Mouse (Mus musculus): ENCODE measurements around the gene Ak5.

Gene Ak5

DNA sequence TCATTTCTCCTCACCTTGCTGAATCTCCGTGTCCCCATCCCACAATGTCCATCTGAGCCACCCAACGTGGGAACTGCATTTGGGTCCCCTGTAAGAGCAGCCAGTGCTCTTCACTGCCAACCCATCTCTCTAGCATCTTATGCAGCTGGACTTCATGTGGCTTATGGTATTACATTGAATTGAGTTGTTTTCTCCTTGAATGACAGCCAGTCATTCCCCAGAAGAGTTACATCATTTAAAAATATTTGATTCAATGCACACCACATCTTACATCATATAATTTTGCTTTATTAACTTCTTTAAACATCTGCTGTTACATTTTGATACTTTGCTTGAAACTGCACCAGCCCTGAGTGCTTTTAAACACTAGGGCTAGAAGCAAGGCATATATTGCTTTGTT is 106.5 kb downstream of the Ak5 start:
- DNase-seq, result no peak

DNA sequence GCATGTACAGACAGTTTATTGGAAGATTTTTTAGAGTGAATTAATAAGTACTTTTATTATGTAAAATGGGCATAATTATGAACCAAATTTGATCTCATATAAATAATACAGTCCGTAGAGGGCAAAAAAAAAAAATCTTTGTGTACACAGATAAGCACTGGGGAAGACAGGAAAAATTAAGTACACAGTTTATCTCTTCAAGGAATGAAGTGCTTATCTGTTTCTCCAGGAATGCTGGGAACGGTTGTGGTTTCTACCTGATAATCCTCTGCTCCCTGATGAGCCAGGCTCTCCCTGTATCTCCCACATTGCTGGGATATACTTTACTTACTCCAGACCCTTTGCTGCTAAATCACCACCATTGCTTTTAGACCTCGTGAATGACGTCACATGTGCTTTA is 108.9 kb downstream of the Ak5 start:
- DNase-seq, result no peak

DNA sequence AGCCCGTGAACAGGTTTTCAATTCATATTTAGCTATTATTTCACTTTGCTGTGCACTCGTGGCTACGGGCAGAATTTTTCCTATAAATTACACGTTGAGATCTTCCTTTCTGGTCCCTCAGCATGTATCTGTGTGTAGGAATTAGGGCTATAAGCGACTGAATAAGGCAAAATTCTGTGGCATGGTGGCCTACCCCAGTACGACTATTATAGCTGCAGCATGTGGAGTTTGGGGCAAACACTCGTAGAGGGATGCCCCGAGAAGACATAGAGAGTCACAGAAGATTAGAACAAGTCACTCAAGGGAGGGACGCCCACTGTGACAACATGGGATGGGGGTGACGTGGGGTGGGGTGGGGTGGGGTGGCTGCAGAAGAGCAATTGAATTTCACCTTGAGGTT is 110.1 kb downstream of the Ak5 start:
- no peak for DNase-seq

DNA sequence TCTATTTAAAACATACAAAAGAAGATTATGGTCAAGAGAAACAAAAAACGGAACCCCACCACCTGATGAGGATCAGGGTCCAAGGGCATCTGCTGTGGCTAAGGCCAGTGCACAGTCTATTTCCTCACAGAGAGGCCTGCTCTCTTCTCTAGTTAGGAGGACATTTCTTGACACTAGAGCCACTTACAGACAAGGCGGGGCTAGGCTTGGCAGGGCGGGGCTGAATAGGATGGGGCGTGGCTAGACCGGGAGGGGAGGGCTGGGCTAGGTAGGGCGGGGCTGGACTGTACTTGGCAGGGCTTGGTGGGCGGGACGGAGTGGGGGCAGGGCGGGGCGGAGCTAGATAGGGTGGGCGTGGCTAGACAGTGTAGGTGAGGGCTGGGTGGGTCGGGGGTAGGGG is 110.5 kb downstream of the Ak5 start:
- no peak for DNase-seq

DNA sequence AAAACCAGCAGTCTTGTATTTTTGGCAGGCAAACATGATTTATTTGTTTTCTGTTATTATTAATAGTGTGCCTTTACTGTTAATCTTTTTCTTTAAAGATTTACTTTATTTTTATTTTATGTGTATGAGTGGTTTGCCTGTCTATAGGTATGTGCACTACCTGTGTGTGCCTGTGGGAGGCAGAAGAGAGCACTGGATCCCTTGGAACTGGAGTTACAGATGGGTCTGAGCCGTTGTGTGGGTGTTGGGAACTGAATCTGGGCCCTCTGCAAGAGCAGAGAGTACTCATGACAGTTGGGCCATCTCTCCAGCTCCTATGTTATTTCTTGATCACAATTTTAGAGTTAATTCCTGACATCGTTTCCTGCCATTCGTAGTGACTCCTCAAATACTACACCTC is 111.2 kb downstream of the Ak5 start:
- DNase-seq, result no peak

DNA sequence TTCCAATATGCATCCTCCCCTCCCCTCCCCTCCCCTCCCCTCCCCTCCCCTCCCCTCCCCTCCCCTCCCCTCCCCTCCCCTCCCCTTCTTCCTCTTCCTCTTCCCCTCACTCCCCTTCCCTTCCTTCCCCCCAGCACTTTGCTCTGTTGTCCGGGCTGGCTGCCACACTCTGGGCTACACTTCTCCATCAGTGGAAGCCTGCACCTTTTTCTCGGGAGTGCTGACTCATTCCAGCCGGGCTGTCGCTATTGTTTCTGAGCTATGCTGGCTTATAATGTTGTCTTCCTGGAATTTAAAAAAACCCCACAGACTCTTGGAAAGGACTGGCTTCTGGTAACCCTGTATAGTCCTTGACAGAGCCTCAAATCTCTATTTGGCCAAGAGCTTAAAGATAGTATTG is 111.7 kb downstream of the Ak5 start:
- no peak for DNase-seq

DNA sequence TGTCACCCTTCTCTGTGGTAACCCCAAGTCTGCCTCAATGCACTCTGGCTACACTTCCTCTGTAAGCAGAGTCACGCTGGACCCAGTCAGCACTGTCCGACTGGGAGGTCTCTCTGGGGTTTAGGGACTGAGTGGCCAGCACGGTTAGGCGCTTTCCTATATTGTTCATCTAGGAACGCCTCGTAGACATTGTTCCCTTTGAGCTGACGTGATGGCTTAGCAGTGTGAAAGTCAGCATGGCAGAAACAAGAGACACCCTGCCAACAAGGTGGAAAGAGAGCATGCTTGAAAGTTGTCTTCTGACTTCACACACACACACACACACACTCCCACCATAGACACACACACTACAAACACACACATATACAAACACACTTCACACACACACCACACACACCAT is 112.9 kb downstream of the Ak5 start:
- DNase-seq, result no peak

DNA sequence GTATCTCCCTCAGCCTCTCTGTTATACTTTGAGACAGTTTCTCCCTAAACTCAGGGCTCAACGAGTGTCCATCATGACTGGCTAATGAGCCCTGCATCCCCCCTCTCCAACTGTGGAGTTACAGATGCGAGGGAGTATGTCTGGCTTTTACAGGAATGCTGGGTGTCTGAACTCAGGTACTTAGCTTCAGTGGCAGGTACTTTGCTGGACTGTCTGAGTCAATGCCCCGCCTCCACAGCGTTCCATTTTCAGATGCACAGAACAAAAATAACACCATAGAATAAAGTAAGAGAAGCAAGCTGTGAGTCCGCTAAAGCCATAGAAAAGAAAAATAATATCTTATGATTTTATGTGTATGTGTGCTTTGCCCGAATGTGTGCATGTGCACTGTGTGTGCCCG is 113.8 kb downstream of the Ak5 start:
- peak; percentile 41 for DNase-seq

DNA sequence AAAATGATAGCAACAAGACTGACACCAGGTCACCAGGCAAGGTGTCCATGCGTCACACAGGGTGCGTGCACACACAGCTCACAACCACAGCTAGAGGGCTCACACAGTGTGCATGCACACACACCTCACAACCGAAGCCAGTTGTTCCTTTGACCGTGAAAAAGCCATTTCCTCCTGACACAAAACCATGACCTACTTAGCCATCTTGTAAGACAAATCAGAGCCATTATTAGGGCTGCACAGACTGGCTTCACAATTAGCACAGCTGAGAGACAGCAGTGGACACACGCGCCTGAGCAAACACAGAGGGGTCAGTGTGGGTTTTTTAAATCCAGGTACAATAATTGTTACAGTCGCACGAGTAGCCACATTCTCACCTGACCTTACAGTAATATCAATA is 115.5 kb downstream of the Ak5 start:
- DNase-seq, result no peak

DNA sequence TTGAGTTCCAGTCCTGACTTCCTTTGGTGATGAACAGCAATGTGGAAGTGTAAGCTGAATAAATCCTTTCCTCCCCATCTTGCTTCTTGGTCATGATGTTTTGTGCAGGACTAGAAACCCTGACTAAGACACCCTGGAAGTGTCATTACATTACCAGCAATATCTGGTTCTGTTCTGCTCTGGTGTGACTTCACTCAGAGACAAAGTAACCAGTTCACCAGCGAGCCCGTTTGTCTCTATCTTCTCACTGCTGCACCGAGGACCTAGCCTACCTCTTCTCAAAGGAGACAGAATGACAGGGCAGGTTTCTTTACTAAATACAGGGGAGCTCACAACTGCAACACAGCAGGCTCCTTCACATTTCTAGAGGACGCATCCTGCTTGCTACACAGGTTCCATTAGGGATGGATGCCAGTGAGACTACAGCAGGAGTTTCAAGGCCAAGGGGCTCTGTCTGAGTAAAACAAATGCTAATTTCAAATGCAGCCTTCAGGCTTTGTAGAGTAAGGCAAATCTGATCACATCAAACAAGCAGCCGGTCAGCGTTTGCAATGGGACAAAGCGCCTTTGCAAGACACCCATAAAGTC is 117.5 kb downstream of the Ak5 start:
- no peak for DNase-seq

DNA sequence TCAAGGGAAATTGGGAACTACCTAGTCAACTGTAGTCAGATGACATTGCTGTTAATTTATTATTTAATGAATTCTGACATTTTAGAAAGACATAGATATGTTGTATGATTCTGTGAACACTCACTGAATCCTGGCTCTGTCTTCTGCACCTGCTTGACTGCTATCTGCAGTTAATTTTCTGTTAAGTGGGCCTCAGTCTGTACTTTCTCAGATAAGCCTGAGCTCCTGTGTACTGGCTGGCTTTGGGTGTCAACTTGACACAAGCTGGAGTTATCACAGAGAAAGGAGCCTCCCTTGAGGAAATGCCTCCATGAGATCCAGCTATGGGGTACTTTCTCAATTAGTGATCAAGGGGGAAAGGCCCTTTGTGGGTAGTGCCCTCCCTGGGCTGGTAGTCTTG is 118.1 kb downstream of the Ak5 start:
- DNase-seq, result no peak

DNA sequence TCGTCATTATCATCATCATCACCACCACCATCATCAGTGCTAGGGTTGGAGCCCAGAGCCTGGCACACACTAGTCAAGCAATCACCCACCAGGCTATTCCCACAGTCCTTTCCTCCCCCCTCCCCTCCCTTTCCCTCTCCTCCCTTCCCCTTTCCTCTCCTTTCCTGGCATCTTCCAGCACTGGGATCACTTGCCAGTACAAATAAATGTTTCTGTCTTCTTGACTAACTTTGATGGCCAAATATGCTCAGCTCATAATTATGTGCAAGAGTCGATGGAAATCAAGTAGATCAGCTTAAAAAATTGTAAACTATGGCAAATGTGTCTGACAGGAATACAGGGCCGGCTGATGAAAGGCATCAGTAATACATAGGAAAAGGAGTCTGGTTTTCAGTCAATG is 123.2 kb downstream of the Ak5 start:
- no peak for DNase-seq

DNA sequence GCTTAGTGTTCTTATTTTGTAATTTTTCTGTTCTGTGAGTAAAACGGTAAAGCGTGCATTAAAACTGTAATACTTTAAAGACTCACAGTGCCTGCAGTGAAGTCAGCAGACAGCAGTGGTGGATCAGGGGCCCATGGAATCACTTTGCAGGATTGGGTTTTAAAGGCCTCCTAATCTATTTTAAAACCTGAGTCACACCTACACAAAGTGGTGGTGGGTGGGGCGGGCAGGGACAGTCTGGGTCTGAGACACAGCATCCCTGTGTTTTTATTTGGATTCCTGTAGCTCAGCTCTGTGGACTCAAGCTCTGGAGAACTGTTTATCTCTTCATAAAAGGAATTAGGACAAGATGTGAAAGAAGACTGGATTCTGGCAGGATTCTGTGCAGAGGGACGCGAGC is 125.9 kb downstream of the Ak5 start:
- no peak for DNase-seq

DNA sequence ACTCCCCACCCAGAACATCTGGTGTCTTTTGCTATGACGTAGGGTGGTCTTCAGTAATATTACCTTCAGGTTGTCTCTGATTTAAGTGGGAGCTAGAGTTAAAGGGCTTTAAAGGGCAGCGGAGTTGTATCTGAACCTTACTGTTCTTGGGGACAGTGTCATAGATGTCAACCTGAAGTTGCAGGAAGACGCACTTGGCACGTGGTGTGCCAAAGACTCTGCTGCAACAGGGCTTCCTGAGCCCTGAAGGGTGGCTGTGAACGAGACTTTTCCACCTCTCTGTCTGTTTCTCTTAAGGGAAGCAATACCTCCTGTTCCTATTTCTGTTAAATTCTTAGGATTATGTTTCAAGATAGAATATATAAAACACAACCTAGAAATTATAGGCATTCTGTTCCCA is 137.8 kb downstream of the Ak5 start:
- DNase-seq, result no peak

DNA sequence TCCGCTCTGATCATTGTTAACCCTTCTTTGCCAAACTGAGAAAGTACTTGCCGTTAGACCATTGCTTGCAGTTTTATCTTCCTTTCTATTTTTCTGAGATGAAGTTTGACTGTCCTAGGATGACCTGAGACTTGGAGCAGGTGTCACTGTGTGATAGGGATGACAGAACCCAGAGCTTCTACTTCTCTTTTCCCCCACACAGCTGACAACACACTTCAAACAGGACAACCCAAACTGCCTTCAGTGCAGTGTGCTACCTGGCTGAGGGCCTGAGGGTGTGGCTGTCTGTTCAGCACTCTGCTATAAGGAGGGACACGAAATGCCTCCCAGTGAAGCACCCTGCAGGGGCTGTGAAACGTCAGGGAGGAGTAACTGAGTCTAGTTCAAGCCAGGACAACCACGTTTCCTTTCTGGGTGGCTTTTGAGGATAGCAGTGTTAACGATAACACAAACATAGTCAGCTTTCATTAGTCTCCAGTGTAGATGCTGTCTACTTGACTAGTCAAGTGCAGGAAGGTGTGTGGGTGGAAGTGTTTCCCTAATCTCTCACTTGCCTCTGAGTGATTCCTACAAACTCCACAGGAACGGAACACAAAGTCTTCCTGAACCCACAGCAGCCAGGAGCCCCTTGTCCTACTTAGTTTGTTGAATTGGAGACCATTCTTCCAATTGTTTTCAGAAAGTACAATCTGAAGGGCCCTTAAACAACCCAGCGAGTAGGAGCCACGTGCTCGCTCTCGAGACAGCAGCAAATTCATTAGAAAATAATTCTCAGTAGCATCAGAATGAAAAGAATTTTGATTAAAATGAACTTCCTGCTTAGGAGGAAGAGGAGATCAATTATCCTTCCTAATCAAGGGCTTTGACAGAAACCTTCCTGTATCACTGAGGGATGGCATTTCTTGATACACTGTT is 138.8 kb downstream of the Ak5 start:
- DNase-seq, result no peak

DNA sequence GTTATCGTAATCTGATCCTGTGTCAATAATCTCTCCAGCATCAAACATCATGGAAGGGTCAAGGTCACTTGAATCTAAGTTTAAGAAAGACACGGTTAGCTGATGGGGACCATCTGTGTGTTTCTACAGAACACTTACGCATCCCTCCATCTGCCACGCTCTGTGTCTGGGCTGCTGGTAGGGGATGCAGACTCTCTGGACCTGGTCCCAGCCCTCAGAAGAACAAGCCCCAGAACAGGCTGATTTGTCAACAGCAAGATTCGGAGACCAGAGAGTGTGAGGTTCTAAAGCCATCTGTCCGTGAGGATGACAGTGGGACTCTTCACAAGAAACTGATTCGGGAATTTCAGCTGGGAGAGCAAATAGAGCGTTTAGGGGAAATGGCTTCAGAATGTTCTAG is 141.4 kb downstream of the Ak5 start:
- DNase-seq, result no peak

DNA sequence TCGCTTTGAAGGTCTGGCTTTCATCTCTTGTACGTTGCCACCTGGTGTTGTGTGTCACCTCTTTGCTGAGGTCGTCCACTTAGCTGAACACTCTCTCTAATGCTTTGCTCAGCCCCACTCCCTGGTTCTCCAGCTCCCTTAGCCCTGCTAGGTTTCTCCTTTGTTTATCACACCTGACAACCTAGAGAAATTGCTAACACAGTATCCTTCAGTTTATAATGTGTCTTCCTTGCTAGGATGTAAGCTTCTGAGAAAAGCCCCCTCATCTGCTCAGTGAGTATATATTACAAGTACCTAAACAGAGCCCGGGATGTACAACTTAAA is 144.9 kb downstream of the Ak5 start:
- DNase-seq, result no peak

DNA sequence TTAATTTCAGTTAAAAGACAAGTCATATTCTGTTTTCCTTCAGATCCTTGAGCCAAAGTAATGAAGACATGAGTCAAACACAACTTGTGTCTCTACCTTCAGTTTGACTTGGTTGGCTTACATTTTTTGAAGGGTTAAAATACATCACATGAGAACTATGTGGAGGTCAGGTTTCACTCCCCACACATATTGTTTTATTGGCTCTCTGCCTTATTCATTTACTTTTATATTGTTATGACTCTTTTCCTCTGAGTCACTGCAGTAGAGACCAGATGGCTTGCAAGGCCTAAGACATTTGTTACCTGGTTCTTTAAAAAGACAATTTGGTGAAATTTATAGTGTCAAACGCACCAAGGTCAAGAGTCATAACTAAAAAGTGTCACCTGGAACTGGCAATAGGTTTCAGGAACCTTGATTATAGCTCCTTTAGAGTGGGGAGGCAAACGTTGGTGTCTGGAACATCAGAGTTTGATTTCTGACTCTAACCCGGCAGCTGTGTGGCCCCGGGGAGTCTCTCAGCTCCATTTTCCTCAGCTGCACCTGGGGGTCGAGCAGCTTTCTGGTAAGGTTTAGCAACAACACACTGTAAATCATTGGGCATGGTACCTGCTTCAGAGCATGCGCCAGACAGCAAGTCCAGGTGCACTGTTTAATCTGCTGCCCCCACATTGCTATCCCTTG is 145.4 kb downstream of the Ak5 start:
- DNase-seq, result no peak

DNA sequence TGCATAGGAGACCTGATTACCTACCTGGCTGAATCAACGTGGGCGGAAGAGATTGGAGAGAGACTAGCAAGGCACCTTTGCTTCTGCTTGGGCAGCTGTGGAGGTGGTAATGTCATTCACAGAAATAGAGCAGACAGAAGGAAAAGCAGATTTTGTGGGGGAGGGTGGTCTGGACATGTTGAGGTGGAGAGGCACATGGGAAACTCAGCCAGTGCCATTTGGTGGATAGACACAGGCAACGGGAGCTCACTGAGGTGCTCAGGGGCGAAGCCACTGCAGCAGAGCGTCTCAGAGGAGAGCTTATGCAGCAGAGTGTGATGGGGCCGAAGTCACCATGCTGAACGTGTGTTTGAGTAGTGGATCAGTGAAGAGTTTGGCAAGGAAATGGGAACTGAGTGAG is 147.1 kb downstream of the Ak5 start:
- DNase-seq, result peak; percentile 56

DNA sequence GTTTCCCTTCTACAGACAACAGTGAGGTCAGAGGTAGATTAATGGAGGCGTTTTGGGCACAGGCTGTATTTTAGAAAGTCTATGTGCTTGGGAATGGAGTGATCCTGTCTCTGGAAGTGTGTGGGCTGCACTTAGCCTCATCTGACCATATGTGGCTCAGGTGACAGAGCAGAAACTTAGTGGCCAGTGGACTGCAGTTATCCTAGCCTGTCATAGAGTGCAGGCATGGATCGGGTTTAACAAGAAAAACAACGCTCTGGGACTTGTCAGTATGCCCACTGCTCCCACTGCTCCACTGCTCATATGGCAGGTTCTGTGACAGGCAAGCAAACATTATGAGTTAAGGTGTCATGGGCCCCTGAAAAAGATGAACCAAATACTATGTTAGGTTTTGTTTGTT is 148.1 kb downstream of the Ak5 start:
- DNase-seq, result no peak

DNA sequence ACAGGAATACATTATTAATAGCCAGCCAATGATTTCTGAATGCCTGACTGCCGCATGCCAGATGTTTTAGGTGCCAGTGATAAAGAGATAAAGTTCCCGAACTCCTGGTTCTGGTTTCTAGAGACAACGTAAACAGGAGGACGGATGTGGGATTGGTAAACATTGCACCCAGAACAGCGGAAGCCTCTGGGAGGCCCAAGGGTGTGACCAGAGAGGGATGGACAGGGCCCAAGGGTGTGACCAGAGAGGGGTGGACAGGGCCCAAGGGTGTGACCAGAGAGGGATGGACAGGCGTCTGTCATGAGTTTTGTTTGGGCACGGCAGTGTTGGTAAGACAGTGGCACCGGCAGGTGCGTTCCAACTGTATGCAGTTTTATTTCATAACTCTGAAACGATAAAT is 148.6 kb downstream of the Ak5 start:
- no peak for DNase-seq

DNA sequence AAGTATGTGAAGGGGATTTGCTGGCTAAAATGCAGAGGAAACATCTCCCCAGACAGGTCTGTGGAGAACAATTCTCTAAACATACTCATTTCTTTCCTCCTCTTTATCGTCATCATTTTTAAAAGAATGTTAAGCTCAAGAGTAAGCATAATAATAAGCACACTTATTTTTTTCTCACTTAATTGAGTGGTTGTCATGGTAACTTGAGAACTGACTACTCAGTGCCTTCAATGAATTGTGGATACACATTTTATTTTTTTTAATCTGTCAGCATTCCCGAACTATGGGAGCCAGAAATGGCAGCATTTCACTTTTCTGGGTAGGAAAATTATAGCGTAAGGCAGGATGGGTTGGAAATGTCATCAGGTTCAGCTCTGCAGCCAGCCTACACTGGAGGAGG is 151.6 kb downstream of the Ak5 start:
- DNase-seq, result no peak

DNA sequence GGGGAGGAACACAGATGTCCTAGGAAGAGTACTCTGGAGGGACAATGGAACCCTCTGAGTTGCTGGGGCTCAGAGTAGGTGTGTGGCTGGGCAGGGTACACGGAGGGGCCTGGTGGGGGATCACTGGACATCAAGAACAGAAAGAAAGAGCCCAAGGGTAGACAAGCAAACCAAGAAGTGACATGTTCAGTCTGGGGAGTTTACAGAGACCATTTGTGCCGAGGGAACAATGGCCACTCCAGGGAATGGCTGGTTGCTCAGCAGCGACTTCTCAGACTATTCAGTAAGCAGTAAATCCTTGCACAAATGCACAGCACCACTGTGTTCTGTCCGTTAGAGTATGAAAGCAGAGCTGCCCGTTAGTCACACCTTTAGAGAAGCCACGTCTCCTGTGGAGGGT is 152.2 kb downstream of the Ak5 start:
- DNase-seq, result no peak

DNA sequence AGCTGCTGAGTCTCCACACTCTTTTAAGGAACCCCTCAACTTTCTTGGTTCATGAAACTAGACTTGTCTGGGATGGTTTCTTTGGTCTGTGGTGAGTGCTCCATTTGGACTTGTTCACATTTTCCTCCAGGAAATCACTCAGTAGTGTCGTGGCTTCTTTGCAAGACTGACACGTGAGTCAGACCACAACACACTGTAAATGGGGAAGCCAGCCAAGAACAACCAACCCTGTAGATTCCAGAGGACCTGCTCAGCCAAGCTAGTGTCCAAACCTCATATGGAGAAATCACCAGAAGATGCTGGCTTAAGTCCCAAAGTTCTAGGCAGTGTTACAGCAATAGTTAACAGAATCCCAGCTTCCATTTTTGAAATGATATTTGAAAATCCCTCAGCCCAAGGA is 155.6 kb downstream of the Ak5 start:
- no peak for DNase-seq

DNA sequence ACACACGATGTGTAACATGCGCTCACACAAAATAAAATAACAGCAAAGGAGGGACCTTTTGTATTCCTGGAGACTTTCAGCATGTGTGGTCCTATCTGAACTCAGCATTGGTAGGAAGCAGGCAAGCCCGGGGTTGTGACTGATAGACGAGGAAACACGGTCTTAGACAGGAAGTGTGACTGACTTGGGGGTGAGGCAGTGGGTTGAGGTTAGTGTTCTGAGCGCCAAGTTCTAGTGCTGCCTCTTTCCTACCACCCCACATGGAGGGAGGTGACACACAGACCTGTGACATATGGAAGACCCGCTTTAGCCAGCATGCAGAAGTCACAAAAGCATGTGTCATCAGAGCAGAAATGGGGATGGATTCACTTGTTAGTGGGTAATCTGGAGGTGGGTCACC is 158.9 kb downstream of the Ak5 start:
- no peak for DNase-seq
